Comparison of ENCODE assay signal across 27 mouse cellular contexts in the genomic region with DNA sequence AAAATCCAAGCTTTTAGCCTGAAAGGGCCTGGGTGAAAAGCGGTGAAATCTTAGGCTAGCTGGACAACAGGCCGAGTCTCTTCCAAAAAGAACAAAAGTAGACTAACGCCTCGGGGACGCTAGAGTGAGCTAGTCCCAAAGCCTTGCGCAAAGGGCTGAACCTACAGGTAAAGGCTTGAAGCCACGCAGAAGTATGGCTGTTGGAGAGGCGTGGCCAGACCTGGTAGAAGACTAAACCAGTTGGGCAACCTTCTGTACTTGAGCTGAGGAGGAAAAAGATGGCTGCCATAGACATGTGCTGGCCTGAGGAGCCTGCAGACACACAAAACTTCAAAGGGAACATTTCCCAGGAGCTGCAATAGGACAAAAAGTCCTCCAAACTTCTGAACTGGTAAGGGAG. TPM values are rescaled to one million over a fixed set of nuclear protein-coding genes. Genes with fewer than 3 reads are reported as not detected.
A peak's percentile ranks its signal among the peaks of the same experiment; 100 is the strongest.
DNase-seq lines count a peak whose midpoint lies in the region; ATAC-seq and TF ChIP-seq lines count a peak whose summit lies in the region.
"Had no signal": no experiment of that assay in that cellular context is flagged by ENCODE, and none has a peak within 500 bp of the region (broad histone marks: within the 10 kb centered on the region; RNA-seq: fewer than 3 reads in every experiment).

No protein-coding gene starts in this region.

- H3K27me3 ChIP-seq in limb, embryonic 14.5 days (ENCODE audit: control insufficient read depth, insufficient read depth, low read length): no peaks in the 10 kb centered on the region
- H3K27me3 ChIP-seq in limb, embryonic 10.5 days (ENCODE audit: low read depth, poor library complexity, severe bottlenecking): no peaks in the 10 kb centered on the region
- no peaks in the 10 kb centered on the region for H3K27me3 ChIP-seq in embryonic facial prominence, embryonic 15.5 days
- no peaks in the 10 kb centered on the region for H3K27me3 ChIP-seq in stomach, embryonic 16.5 days (ENCODE audit: control insufficient read depth, insufficient read depth, low read length)
- H3K27me3 ChIP-seq: CH12.LX; embryonic facial prominence, embryonic 12.5 days; heart, embryonic 13.5 days; Patski had no signal

- peaks cover 1% of the 10 kb centered on the region; the same call in 1 of the 2 replicates for H3K4me1 ChIP-seq in limb, embryonic 14.5 days (ENCODE audit: control insufficient read depth, insufficient read depth, low read length)
- H3K4me1 ChIP-seq in limb, embryonic 10.5 days: peaks cover under 1% of the 10 kb centered on the region; the same call in 1 of the 2 replicates
- no peaks in the 10 kb centered on the region for H3K4me1 ChIP-seq in embryonic facial prominence, embryonic 15.5 days
- no peaks in the 10 kb centered on the region for H3K4me1 ChIP-seq in stomach, embryonic 16.5 days (ENCODE audit: control insufficient read depth, insufficient read depth, low read length)
- H3K4me1 ChIP-seq: embryonic facial prominence, embryonic 12.5 days had no signal

- DNase-seq in limb, embryonic 14.5 days (ENCODE audit: low spot score): peak; percentile 37
- DNase-seq in limb, embryonic 10.5 days (ENCODE audit: low spot score): no peak
- peak; percentile 36 for DNase-seq in R1 (ENCODE audit: low read depth, low spot score)
- DNase-seq in gastrocnemius, postnatal 10 days: no peak
- DNase-seq in layer of hippocampus, adult 2 months (ENCODE audit: low spot score in 2 of 2): no peak
- DNase-seq: adrenal gland, adult 8-10 months; adrenal gland, postnatal 25 days; B cell, adult 2 months; cerebellum, adult 11-12 months; cerebellum, adult 8-10 months; cerebellum, postnatal 10 days; forebrain, postnatal 0 days; heart, adult 18-20 months; heart, postnatal 14 days; heart, postnatal 4 days had no signal

- no peak overlapping the region for H3K4me2 ChIP-seq in limb, embryonic 14.5 days (replicated peaks; ENCODE audit: low read depth, low read length, severe bottlenecking)
- no peak overlapping the region for H3K4me2 ChIP-seq in embryonic facial prominence, embryonic 15.5 days (replicated peaks)
- H3K4me2 ChIP-seq in stomach, embryonic 16.5 days (ENCODE audit: low read depth, low read length): no peak overlapping the region
- H3K4me2 ChIP-seq: embryonic facial prominence, embryonic 12.5 days; heart, embryonic 13.5 days; hindbrain, embryonic 14.5 days had no signal

- H3K9ac ChIP-seq in limb, embryonic 14.5 days (ENCODE audit: low read depth, low read length, severe bottlenecking): no peak overlapping the region
- no peak overlapping the region for H3K9ac ChIP-seq in embryonic facial prominence, embryonic 15.5 days
- no peak overlapping the region for H3K9ac ChIP-seq in stomach, embryonic 16.5 days (ENCODE audit: low read length)
- H3K9ac ChIP-seq: embryonic facial prominence, embryonic 12.5 days; forebrain, postnatal 0 days; heart, embryonic 13.5 days; hindbrain, embryonic 14.5 days had no signal

- no peak for TF ChIP-seq POLR2A in limb, embryonic 14.5 days (IDR thresholded peaks at IDR 0.05; ENCODE audit: borderline replicate concordance, extremely low read depth, insufficient read depth, insufficient read length)

- TF ChIP-seq CTCF in layer of hippocampus, adult 2 months (conservative IDR thresholded peaks at IDR 0.05): no peak

- H3K4me3 ChIP-seq in limb, embryonic 14.5 days (replicated peaks; ENCODE audit: low read length): no peak overlapping the region
- no peak overlapping the region for H3K4me3 ChIP-seq in limb, embryonic 10.5 days
- no peak overlapping the region for H3K4me3 ChIP-seq in embryonic facial prominence, embryonic 15.5 days (replicated peaks)
- H3K4me3 ChIP-seq in stomach, embryonic 16.5 days (replicated peaks; ENCODE audit: low read length): no peak overlapping the region
- H3K4me3 ChIP-seq in layer of hippocampus, adult 2 months: no peak overlapping the region
- H3K4me3 ChIP-seq: embryonic facial prominence, embryonic 12.5 days; heart, embryonic 13.5 days had no signal

- no peak overlapping the region for H3K27ac ChIP-seq in limb, embryonic 14.5 days (replicated peaks; ENCODE audit: low read depth, low read length)
- H3K27ac ChIP-seq in limb, embryonic 10.5 days: no peak overlapping the region
- 0 out of 2 replicates have a peak overlapping the region, but pooled peaks have one; percentile 7 for H3K27ac ChIP-seq in embryonic facial prominence, embryonic 15.5 days (replicated peaks)
- H3K27ac ChIP-seq in stomach, embryonic 16.5 days (ENCODE audit: low read length): 0 out of 2 replicates have a peak overlapping the region, but pooled peaks have one; percentile 23
- H3K27ac ChIP-seq in layer of hippocampus, adult 2 months: no peak overlapping the region
- H3K27ac ChIP-seq: embryonic facial prominence, embryonic 12.5 days; heart, embryonic 13.5 days; hindbrain, embryonic 14.5 days; hindbrain, postnatal 0 days had no signal

- H3K9me3 ChIP-seq in limb, embryonic 14.5 days (ENCODE audit: control insufficient read depth, low read length): peaks cover 29% of the 10 kb centered on the region
- H3K9me3 ChIP-seq in limb, embryonic 10.5 days (replicated peaks): peaks cover 3% of the 10 kb centered on the region; the same call in 1 of the 2 replicates
- peaks cover 7% of the 10 kb centered on the region for H3K9me3 ChIP-seq in embryonic facial prominence, embryonic 15.5 days (replicated peaks)
- peaks cover 8% of the 10 kb centered on the region; the same call in 1 of the 2 replicates for H3K9me3 ChIP-seq in stomach, embryonic 16.5 days (replicated peaks; ENCODE audit: control insufficient read depth, low read length)

- 86% methylated on average over 8 of the region's 8 CpGs for WGBS in limb, embryonic 14.5 days
- WGBS in limb, embryonic 10.5 days: 83% methylated on average over 8 of the region's 8 CpGs
- WGBS in embryonic facial prominence, embryonic 15.5 days: 79% methylated on average over 8 of the region's 8 CpGs
- WGBS in stomach, embryonic 16.5 days: 83% methylated on average over 8 of the region's 8 CpGs

- ATAC-seq in limb, embryonic 14.5 days (ENCODE audit: low FRiP score, low read depth): no peak
- no peak for ATAC-seq in embryonic facial prominence, embryonic 15.5 days (ENCODE audit: insufficient number of reproducible peaks, low FRiP score, low TSS enrichment, low read depth)
- no peak for ATAC-seq in stomach, embryonic 16.5 days (ENCODE audit: insufficient read depth, low FRiP score)
- ATAC-seq: activated CD4-positive, CD25-positive, alpha-beta regulatory T cell, adult 4 months; forebrain, embryonic 14.5 days; forebrain, postnatal 0 days; hindbrain, postnatal 0 days; inflammation-experienced regulatory T-cells, adult 6 months; intestine, embryonic 16.5 days; Patski had no signal

- H3K36me3 ChIP-seq in limb, embryonic 14.5 days (ENCODE audit: control insufficient read depth, insufficient read depth, low read length): peaks cover 17% of the 10 kb centered on the region
- H3K36me3 ChIP-seq in limb, embryonic 10.5 days: peaks cover 28% of the 10 kb centered on the region
- H3K36me3 ChIP-seq in embryonic facial prominence, embryonic 15.5 days: peaks cover 20% of the 10 kb centered on the region
- H3K36me3 ChIP-seq in stomach, embryonic 16.5 days (ENCODE audit: control insufficient read depth, insufficient read depth, low read length): peaks cover 12% of the 10 kb centered on the region

RNA-seq across cellular contexts. Expression of a gene that starts 4.4 kb away (rescaled TPM):
- polyA plus RNA-seq in limb, embryonic 14.5 days (2012; rRNA removed): 1.7 and 2.0 TPM in 2 replicates
- polyA plus RNA-seq in limb, embryonic 14.5 days (2014; fragmentation: Nextera tagmentation; extraction: Ambion mirVana): 4.9 and 5.2 TPM in 2 replicates
- polyA plus RNA-seq in limb, embryonic 10.5 days (2016; fragmentation: Nextera tagmentation; extraction: Ambion mirVana): 2.4 and 4.3 TPM in 2 replicates
- polyA plus RNA-seq in embryonic facial prominence, embryonic 15.5 days (2015; fragmentation: Nextera tagmentation; extraction: Ambion mirVana): 4.1 and 4.4 TPM in 2 replicates
- 3.9 TPM in 2 replicates for polyA plus RNA-seq in stomach, embryonic 16.5 days (2015; fragmentation: Nextera tagmentation; extraction: Ambion mirVana)
- total RNA-seq in gastrocnemius, postnatal 10 days (2021): 1 to 10 TPM in 1 of 2 experiments, under 1 TPM in 1; 0.92 to 1.5 TPM
- total RNA-seq in layer of hippocampus, adult 2 months (2021): 1 to 10 TPM; 4.6 to 5.6 TPM

RNA-seq across cellular contexts. Expression of a gene that starts 32.4 kb away (rescaled TPM):
- 3.0 and 3.9 TPM in 2 replicates for polyA plus RNA-seq in limb, embryonic 14.5 days (2012; rRNA removed)
- polyA plus RNA-seq in limb, embryonic 14.5 days (2014; fragmentation: Nextera tagmentation; extraction: Ambion mirVana): 6.3 and 6.4 TPM in 2 replicates
- polyA plus RNA-seq in limb, embryonic 10.5 days (2016; fragmentation: Nextera tagmentation; extraction: Ambion mirVana): 4.9 and 6.8 TPM in 2 replicates
- 4.9 and 6.0 TPM in 2 replicates for polyA plus RNA-seq in embryonic facial prominence, embryonic 15.5 days (2015; fragmentation: Nextera tagmentation; extraction: Ambion mirVana)
- polyA plus RNA-seq in stomach, embryonic 16.5 days (2015; fragmentation: Nextera tagmentation; extraction: Ambion mirVana): 3.7 and 4.6 TPM in 2 replicates
- total RNA-seq in gastrocnemius, postnatal 10 days (2021): 1 to 10 TPM; 1.5 to 1.6 TPM
- total RNA-seq in layer of hippocampus, adult 2 months (2021): 1 to 10 TPM; 2.5 to 3.5 TPM

RNA-seq across cellular contexts. Expression of a gene that starts 43.0 kb away (rescaled TPM):
- polyA plus RNA-seq in limb, embryonic 14.5 days (2012; rRNA removed): 4.5 and 5.5 TPM in 2 replicates
- 3.8 and 4.3 TPM in 2 replicates for polyA plus RNA-seq in limb, embryonic 14.5 days (2014; fragmentation: Nextera tagmentation; extraction: Ambion mirVana)
- 1.8 and 2.9 TPM in 2 replicates for polyA plus RNA-seq in limb, embryonic 10.5 days (2016; fragmentation: Nextera tagmentation; extraction: Ambion mirVana)
- 3.6 and 3.7 TPM in 2 replicates for polyA plus RNA-seq in embryonic facial prominence, embryonic 15.5 days (2015; fragmentation: Nextera tagmentation; extraction: Ambion mirVana)
- 3.1 and 3.3 TPM in 2 replicates for polyA plus RNA-seq in stomach, embryonic 16.5 days (2015; fragmentation: Nextera tagmentation; extraction: Ambion mirVana)
- 1 to 10 TPM; 1.1 to 2.1 TPM for total RNA-seq in gastrocnemius, postnatal 10 days (2021)
- total RNA-seq in layer of hippocampus, adult 2 months (2021): 1 to 10 TPM; 3.0 to 4.3 TPM

RNA-seq across cellular contexts. Expression of a gene that starts 50.7 kb away (rescaled TPM):
- polyA plus RNA-seq in limb, embryonic 14.5 days (2012; rRNA removed): 0.22 and 0.31 TPM in 2 replicates
- polyA plus RNA-seq in limb, embryonic 14.5 days (2014; fragmentation: Nextera tagmentation; extraction: Ambion mirVana): 0.08 and 0.39 TPM in 2 replicates
- polyA plus RNA-seq in limb, embryonic 10.5 days (2016; fragmentation: Nextera tagmentation; extraction: Ambion mirVana): 0.19 and 0.31 TPM in 2 replicates
- 0.33 and 0.37 TPM in 2 replicates for polyA plus RNA-seq in embryonic facial prominence, embryonic 15.5 days (2015; fragmentation: Nextera tagmentation; extraction: Ambion mirVana)
- polyA plus RNA-seq in stomach, embryonic 16.5 days (2015; fragmentation: Nextera tagmentation; extraction: Ambion mirVana): 0.31 and 0.47 TPM in 2 replicates
- total RNA-seq in gastrocnemius, postnatal 10 days (2021): under 1 TPM; 0.38 to 0.56 TPM
- total RNA-seq in layer of hippocampus, adult 2 months (2021): under 1 TPM; 0.39 to 0.44 TPM
- total RNA-seq: forebrain, postnatal 0 days had no signal
- polyA plus RNA-seq: forebrain, embryonic 14.5 days; hindbrain, embryonic 14.5 days; hindbrain, postnatal 0 days had no signal

RNA-seq across cellular contexts. Expression of a gene that starts 56.1 kb away (rescaled TPM):
- polyA plus RNA-seq in limb, embryonic 14.5 days (2012; rRNA removed): 1.2 and 1.7 TPM in 2 replicates
- 2.8 and 3.1 TPM in 2 replicates for polyA plus RNA-seq in limb, embryonic 14.5 days (2014; fragmentation: Nextera tagmentation; extraction: Ambion mirVana)
- polyA plus RNA-seq in limb, embryonic 10.5 days (2016; fragmentation: Nextera tagmentation; extraction: Ambion mirVana): 1.5 and 1.9 TPM in 2 replicates
- 1.7 and 2.4 TPM in 2 replicates for polyA plus RNA-seq in embryonic facial prominence, embryonic 15.5 days (2015; fragmentation: Nextera tagmentation; extraction: Ambion mirVana)
- 1.9 and 2.1 TPM in 2 replicates for polyA plus RNA-seq in stomach, embryonic 16.5 days (2015; fragmentation: Nextera tagmentation; extraction: Ambion mirVana)
- total RNA-seq in gastrocnemius, postnatal 10 days (2021): 1 to 10 TPM; 3.6 TPM
- 10 to 100 TPM in 1 of 2 experiments, 1 to 10 TPM in 1; 8.9 to 10.6 TPM for total RNA-seq in layer of hippocampus, adult 2 months (2021)

Comparison
In these comparisons a context has a peak if more than half of its experiments do, and no peak if none do; other contexts are left out.
1. DNase-seq: peak in limb, embryonic 14.5 days (single experiment) and R1 (single experiment); none in limb, embryonic 10.5 days (single experiment), gastrocnemius, postnatal 10 days (single experiment) and layer of hippocampus, adult 2 months (0 of 2).
2. H3K27ac ChIP-seq: peak in embryonic facial prominence, embryonic 15.5 days (single experiment) and stomach, embryonic 16.5 days (single experiment); none in limb, embryonic 14.5 days (single experiment), limb, embryonic 10.5 days (single experiment) and layer of hippocampus, adult 2 months (single experiment).